27 mouse cellular contexts compared by ENCODE assay signal in the genomic region with DNA sequence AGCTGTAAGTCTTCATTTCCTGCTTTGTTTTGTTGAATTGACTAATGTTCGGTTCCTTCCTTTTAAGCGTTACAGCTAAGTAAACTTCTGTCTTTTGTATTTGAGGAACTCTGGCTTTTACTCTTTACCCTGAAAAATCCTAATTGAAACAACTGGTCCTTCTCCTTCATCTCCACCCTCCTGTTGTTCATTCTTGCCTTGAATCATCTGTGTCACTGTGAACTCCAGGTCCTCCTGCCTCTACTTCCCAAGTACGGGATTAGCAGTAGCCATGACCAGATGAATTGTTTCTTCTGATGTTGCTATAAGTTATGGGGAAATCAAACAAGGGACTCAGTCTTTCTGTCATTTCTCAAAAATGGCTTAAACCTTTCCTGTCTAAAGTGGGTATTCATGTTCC. TPM values are rescaled to one million over a fixed set of nuclear protein-coding genes. Genes with fewer than 3 reads are reported as not detected.
DNase-seq lines count a peak whose midpoint lies in the region; ATAC-seq and TF ChIP-seq lines count a peak whose summit lies in the region.
"Had no signal": no experiment of that assay in that cellular context is flagged by ENCODE, and none has a peak within 500 bp of the region (broad histone marks: within the 10 kb centered on the region; RNA-seq: fewer than 3 reads in every experiment).

No protein-coding gene starts in this region.

- WGBS in heart, embryonic 13.5 days, result 81% methylated on average over 3 of the region's 3 CpGs
- 92% methylated on average over 3 of the region's 3 CpGs for WGBS in heart, embryonic 10.5 days
- WGBS in lung, postnatal 0 days, result 39% methylated on average over 3 of the region's 3 CpGs
- WGBS in liver, postnatal 0 days (ENCODE audit: insufficient replicate concordance), result 46% methylated on average over 3 of the region's 3 CpGs
- 93% methylated on average over 3 of the region's 3 CpGs for WGBS in hindbrain, embryonic 10.5 days

- no peaks in the 10 kb centered on the region for H3K27me3 ChIP-seq in heart, embryonic 13.5 days (replicated peaks)
- no peaks in the 10 kb centered on the region for H3K27me3 ChIP-seq in heart, embryonic 10.5 days (ENCODE audit: insufficient read depth, poor library complexity, severe bottlenecking)
- H3K27me3 ChIP-seq in lung, postnatal 0 days (replicated peaks; ENCODE audit: insufficient read depth, low read length), result no peaks in the 10 kb centered on the region
- H3K27me3 ChIP-seq in liver, postnatal 0 days (ENCODE audit: insufficient read depth, low read length), result no peaks in the 10 kb centered on the region
- no peaks in the 10 kb centered on the region for H3K27me3 ChIP-seq in hindbrain, embryonic 10.5 days (ENCODE audit: insufficient read depth, poor library complexity, severe bottlenecking)
- H3K27me3 ChIP-seq: embryonic facial prominence, embryonic 15.5 days; heart, embryonic 15.5 days; stomach, embryonic 15.5 days had no signal

- TF ChIP-seq EP300 in lung, postnatal 0 days (IDR thresholded peaks at IDR 0.05), result no peak
- TF ChIP-seq EP300 in liver, postnatal 0 days (IDR thresholded peaks at IDR 0.05; ENCODE audit: low read depth), result no peak

- no peak for DNase-seq in heart, embryonic 10.5 days (ENCODE audit: low spot score)
- DNase-seq in lung, postnatal 0 days (ENCODE audit: low spot score), result peak; percentile 45
- no peak for DNase-seq in lung, adult 18-20 months
- DNase-seq in liver, postnatal 0 days, result no peak
- no peak for DNase-seq in hindbrain, embryonic 10.5 days (ENCODE audit: low spot score)
- no peak for DNase-seq in left cerebral cortex, postnatal 36 days (ENCODE audit: low spot score in 2 of 2)
- DNase-seq: adrenal gland, adult 8-10 months; B cell, adult 2 months; cerebellum, adult 11 months; cerebellum, postnatal 14 days; forebrain, postnatal 0 days; heart, postnatal 4 days; kidney, adult 11 months; kidney, postnatal 10 days; layer of hippocampus, postnatal 36 days; left cerebral cortex, postnatal 4 days; lung, embryonic 14.5 days; midbrain, embryonic 14.5 days; right cerebral cortex, postnatal 14 days; thymus, adult 18-20 months had no signal

- no peak for ATAC-seq in heart, embryonic 13.5 days (ENCODE audit: extremely low read depth, insufficient number of reproducible peaks, low FRiP score, low TSS enrichment)
- ATAC-seq in lung, postnatal 0 days, result no peak
- ATAC-seq in liver, postnatal 0 days, result no peak
- ATAC-seq: forebrain, postnatal 0 days had no signal

- TF ChIP-seq CTCF in lung, postnatal 0 days (IDR thresholded peaks at IDR 0.05), result no peak
- no peak for TF ChIP-seq CTCF in liver, postnatal 0 days (IDR thresholded peaks at IDR 0.05; ENCODE audit: low read depth)

- H3K36me3 ChIP-seq in heart, embryonic 13.5 days, result peaks cover 48% of the 10 kb centered on the region
- H3K36me3 ChIP-seq in heart, embryonic 10.5 days, result peaks cover 41% of the 10 kb centered on the region
- peaks cover 5% of the 10 kb centered on the region for H3K36me3 ChIP-seq in lung, postnatal 0 days (ENCODE audit: insufficient read depth, low read length)
- peaks cover 38% of the 10 kb centered on the region for H3K36me3 ChIP-seq in liver, postnatal 0 days (replicated peaks; ENCODE audit: insufficient read depth, low read length)
- H3K36me3 ChIP-seq in hindbrain, embryonic 10.5 days, result peaks cover 54% of the 10 kb centered on the region

- 0 out of 2 replicates have a peak overlapping the region, but pooled peaks have one; percentile 5 for H3K4me2 ChIP-seq in heart, embryonic 13.5 days
- H3K4me2 ChIP-seq in lung, postnatal 0 days (replicated peaks; ENCODE audit: low read depth, low read length), result no peak overlapping the region
- peak overlapping the region; percentile 71; the same call in 1 of the 2 replicates for H3K4me2 ChIP-seq in liver, postnatal 0 days (ENCODE audit: low read depth, low read length)
- H3K4me2 ChIP-seq: embryonic facial prominence, embryonic 15.5 days; heart, embryonic 15.5 days; lung, embryonic 14.5 days; stomach, embryonic 15.5 days had no signal

- H3K27ac ChIP-seq in heart, embryonic 13.5 days (replicated peaks), result no peak overlapping the region
- no peak overlapping the region for H3K27ac ChIP-seq in heart, embryonic 10.5 days
- H3K27ac ChIP-seq in lung, postnatal 0 days (ENCODE audit: low read length), result 0 out of 2 replicates have a peak overlapping the region, but pooled peaks have one; percentile 29
- H3K27ac ChIP-seq in liver, postnatal 0 days (ENCODE audit: low read depth), result peak overlapping the region; percentile 75; the same call in 1 of the 2 replicates
- no peak overlapping the region for H3K27ac ChIP-seq in hindbrain, embryonic 10.5 days
- H3K27ac ChIP-seq: embryonic facial prominence, embryonic 15.5 days; heart, embryonic 15.5 days; layer of hippocampus, adult 2 months; stomach, embryonic 15.5 days had no signal

- no peak overlapping the region for H3K4me3 ChIP-seq in heart, embryonic 13.5 days
- no peak overlapping the region for H3K4me3 ChIP-seq in heart, embryonic 10.5 days
- H3K4me3 ChIP-seq in lung, postnatal 0 days (ENCODE audit: low read depth, low read length), result no peak overlapping the region
- peak overlapping the region; percentile 10; the same call in 1 of the 2 replicates for H3K4me3 ChIP-seq in liver, postnatal 0 days (ENCODE audit: low read depth, low read length)
- no peak overlapping the region for H3K4me3 ChIP-seq in hindbrain, embryonic 10.5 days
- H3K4me3 ChIP-seq: embryonic facial prominence, embryonic 15.5 days; heart, embryonic 15.5 days; layer of hippocampus, adult 2 months; stomach, embryonic 15.5 days had no signal

- H3K9me3 ChIP-seq in heart, embryonic 13.5 days, result no peaks in the 10 kb centered on the region
- no peaks in the 10 kb centered on the region for H3K9me3 ChIP-seq in heart, embryonic 10.5 days
- no peaks in the 10 kb centered on the region for H3K9me3 ChIP-seq in lung, postnatal 0 days (ENCODE audit: low read length)
- no peaks in the 10 kb centered on the region for H3K9me3 ChIP-seq in liver, postnatal 0 days (ENCODE audit: low read length)
- H3K9me3 ChIP-seq in hindbrain, embryonic 10.5 days, result no peaks in the 10 kb centered on the region
- H3K9me3 ChIP-seq: embryonic facial prominence, embryonic 15.5 days; heart, embryonic 15.5 days; stomach, embryonic 15.5 days had no signal

- H3K4me1 ChIP-seq in heart, embryonic 13.5 days, result peaks cover 36% of the 10 kb centered on the region
- peaks cover 8% of the 10 kb centered on the region for H3K4me1 ChIP-seq in heart, embryonic 10.5 days
- peaks cover 10% of the 10 kb centered on the region for H3K4me1 ChIP-seq in lung, postnatal 0 days (ENCODE audit: insufficient read depth, low read depth, low read length)
- H3K4me1 ChIP-seq in liver, postnatal 0 days (ENCODE audit: insufficient read depth), result peaks cover 30% of the 10 kb centered on the region
- H3K4me1 ChIP-seq in hindbrain, embryonic 10.5 days (replicated peaks), result peaks cover 26% of the 10 kb centered on the region

- no peak overlapping the region for H3K9ac ChIP-seq in heart, embryonic 13.5 days
- H3K9ac ChIP-seq in lung, postnatal 0 days (replicated peaks; ENCODE audit: low read depth), result no peak overlapping the region
- H3K9ac ChIP-seq in liver, postnatal 0 days (replicated peaks), result no peak overlapping the region
- H3K9ac ChIP-seq: embryonic facial prominence, embryonic 15.5 days; forebrain, postnatal 0 days; heart, embryonic 15.5 days; lung, embryonic 14.5 days; stomach, embryonic 15.5 days had no signal

- intact Hi-C loops in left cerebral cortex, postnatal 36 days (cut with DNase I), result loop anchor here (5.0 kb wide), 1 partner anchor 49 kb away; no protein-coding TSS in a partner anchor

RNA-seq across cellular contexts. Expression of a gene that starts 4.2 kb away (rescaled TPM):
- 166 and 169 TPM in 2 replicates for polyA plus RNA-seq in heart, embryonic 13.5 days (2015; fragmentation: Nextera tagmentation; extraction: Ambion mirVana)
- polyA plus RNA-seq in heart, embryonic 10.5 days (2016; fragmentation: Nextera tagmentation; extraction: Ambion mirVana), result 156 and 169 TPM in 2 replicates
- 130 and 135 TPM in 2 replicates for polyA plus RNA-seq in lung, postnatal 0 days (2015; fragmentation: Nextera tagmentation; extraction: Ambion mirVana)
- polyA plus RNA-seq in liver, postnatal 0 days (2015; fragmentation: Nextera tagmentation; extraction: Ambion mirVana), result 77.8 and 93.3 TPM in 2 replicates
- 87.6 and 110 TPM in 2 replicates for polyA plus RNA-seq in hindbrain, embryonic 10.5 days (2016; fragmentation: Nextera tagmentation; extraction: Ambion mirVana)
- total RNA-seq in left cerebral cortex, postnatal 36 days (2021), result 10 to 100 TPM; 59.0 to 64.6 TPM

RNA-seq across cellular contexts. Expression of a gene that starts 33.1 kb away (rescaled TPM):
- 1.1 and 1.3 TPM in 2 replicates for polyA plus RNA-seq in heart, embryonic 13.5 days (2015; fragmentation: Nextera tagmentation; extraction: Ambion mirVana)
- 0.95 and 1.3 TPM in 2 replicates for polyA plus RNA-seq in heart, embryonic 10.5 days (2016; fragmentation: Nextera tagmentation; extraction: Ambion mirVana)
- 11.1 and 11.7 TPM in 2 replicates for polyA plus RNA-seq in lung, postnatal 0 days (2015; fragmentation: Nextera tagmentation; extraction: Ambion mirVana)
- 0.22 and 0.25 TPM in 2 replicates for polyA plus RNA-seq in liver, postnatal 0 days (2015; fragmentation: Nextera tagmentation; extraction: Ambion mirVana)
- polyA plus RNA-seq in hindbrain, embryonic 10.5 days (2016; fragmentation: Nextera tagmentation; extraction: Ambion mirVana), result 1.1 and 1.2 TPM in 2 replicates
- 1 to 10 TPM; 6.5 to 9.3 TPM for total RNA-seq in left cerebral cortex, postnatal 36 days (2021)
- total RNA-seq: neutrophil, adult 5-6 weeks had no signal
- polyA plus RNA-seq: spleen, adult 2 months had no signal

RNA-seq across cellular contexts. Expression of a gene that starts 33.2 kb away (rescaled TPM):
- 46.3 and 48.4 TPM in 2 replicates for polyA plus RNA-seq in heart, embryonic 13.5 days (2015; fragmentation: Nextera tagmentation; extraction: Ambion mirVana)
- 51.8 and 52.7 TPM in 2 replicates for polyA plus RNA-seq in heart, embryonic 10.5 days (2016; fragmentation: Nextera tagmentation; extraction: Ambion mirVana)
- 54.9 and 58.6 TPM in 2 replicates for polyA plus RNA-seq in lung, postnatal 0 days (2015; fragmentation: Nextera tagmentation; extraction: Ambion mirVana)
- polyA plus RNA-seq in liver, postnatal 0 days (2015; fragmentation: Nextera tagmentation; extraction: Ambion mirVana), result 17.9 and 19.7 TPM in 2 replicates
- polyA plus RNA-seq in hindbrain, embryonic 10.5 days (2016; fragmentation: Nextera tagmentation; extraction: Ambion mirVana), result 57.8 and 59.7 TPM in 2 replicates
- 10 to 100 TPM; 18.5 to 20.6 TPM for total RNA-seq in left cerebral cortex, postnatal 36 days (2021)

RNA-seq across cellular contexts. Expression of a gene that starts 47.3 kb away (rescaled TPM):
- polyA plus RNA-seq in heart, embryonic 13.5 days (2015; fragmentation: Nextera tagmentation; extraction: Ambion mirVana), result 33.4 and 33.8 TPM in 2 replicates
- 46.5 and 48.8 TPM in 2 replicates for polyA plus RNA-seq in heart, embryonic 10.5 days (2016; fragmentation: Nextera tagmentation; extraction: Ambion mirVana)
- polyA plus RNA-seq in lung, postnatal 0 days (2015; fragmentation: Nextera tagmentation; extraction: Ambion mirVana), result 22.8 and 27.9 TPM in 2 replicates
- 4.3 TPM in 2 replicates for polyA plus RNA-seq in liver, postnatal 0 days (2015; fragmentation: Nextera tagmentation; extraction: Ambion mirVana)
- 48.1 and 51.3 TPM in 2 replicates for polyA plus RNA-seq in hindbrain, embryonic 10.5 days (2016; fragmentation: Nextera tagmentation; extraction: Ambion mirVana)
- 10 to 100 TPM; 17.3 to 19.6 TPM for total RNA-seq in left cerebral cortex, postnatal 36 days (2021)

Comparison
In these comparisons a context has a peak if more than half of its experiments do, and no peak if none do; other contexts are left out.
1. H3K27ac ChIP-seq: peak in lung, postnatal 0 days (single experiment) and liver, postnatal 0 days (single experiment); none in heart, embryonic 13.5 days (single experiment), heart, embryonic 10.5 days (single experiment) and hindbrain, embryonic 10.5 days (single experiment).